Mouse (Mus musculus) lung, postnatal 0 days (tissue): ENCODE measurements at regions not wholly inside any gene's neighbourhood (a gene's known extent, or its start where the extent isn't known, plus 50 kb on each side); places are given as distances from the start of the nearest gene placed in this dataset.

Source experiments
- ATAC-seq: fragments of 200-750 bp; cut with Nextera tagmentation; 2 replicates; pipeline ENCODE4 v1.8.0; 2017; ENCODE audit warnings: moderate library complexity
- DNase-seq: peaks from one replicate; pipeline ENCODE4 v3.0.0-alpha.2; 2016; ENCODE audit warnings: low spot score
- H3K27ac ChIP-seq: fragments of 300-500 bp; sonication (generic); 2 replicates; pipeline ENCODE4 v1.5.1; 2014; ENCODE audit warnings: antibody characterized with exemption, mild to moderate bottlenecking, low read length, mixed read lengths
- H3K27me3 ChIP-seq: fragments of 300-500 bp; sonication (generic); replicated peaks from 2 replicates; pipeline ENCODE4 v1.6.1; 2014; ENCODE audit warnings: low read length, mixed read lengths; ENCODE audit not compliant: insufficient read depth
- H3K36me3 ChIP-seq: fragments of 300-500 bp; sonication (generic); 2 replicates; pipeline ENCODE4 v1.6.1; 2014; ENCODE audit warnings: low read length, mixed read lengths; ENCODE audit not compliant: insufficient read depth
- H3K4me1 ChIP-seq: fragments of 300-500 bp; sonication (generic); 2 replicates; pipeline ENCODE4 v1.6.1; 2014; ENCODE audit warnings: antibody characterized with exemption, low read depth, low read length, mixed read lengths; ENCODE audit not compliant: insufficient read depth
- H3K4me2 ChIP-seq: fragments of 300-500 bp; sonication (generic); replicated peaks from 2 replicates; pipeline ENCODE4 v1.6.1; 2014; ENCODE audit warnings: low read depth, mild to moderate bottlenecking, low read length, moderate library complexity, mixed read lengths
- H3K4me3 ChIP-seq: fragments of 300-500 bp; sonication (generic); 2 replicates; pipeline ENCODE4 v1.5.1; 2014; ENCODE audit warnings: low read depth, low read length
- H3K9ac ChIP-seq: fragments of 300-500 bp; sonication (generic); replicated peaks from 2 replicates; pipeline ENCODE4 v1.6.1; 2014; ENCODE audit warnings: low read depth, mild to moderate bottlenecking
- H3K9me3 ChIP-seq: fragments of 300-500 bp; sonication (generic); 2 replicates; pipeline ENCODE4 v1.6.1; 2016; ENCODE audit warnings: low read length, mixed read lengths
- CTCF ChIP-seq: IDR thresholded peaks from 2 replicates; pipeline ENCODE4 v1.5.1; 2016; ENCODE audit warnings: antibody characterized with exemption, mild to moderate bottlenecking
- EP300 ChIP-seq: IDR thresholded peaks from 2 replicates; pipeline ENCODE4 v1.6.1; 2016; ENCODE audit warnings: antibody characterized with exemption, mild to moderate bottlenecking, control low read depth
- WGBS: fragments of 180-500 bp; shearing (Covaris S2); extraction: QIAGEN DNeasy Blood & Tissue Kit; methylation state at CpG from one replicate; pipeline ENCODE4 v1.1.7; 2014; 5-methylcytosine and 5-hydroxymethylcytosine counted together

DNA sequence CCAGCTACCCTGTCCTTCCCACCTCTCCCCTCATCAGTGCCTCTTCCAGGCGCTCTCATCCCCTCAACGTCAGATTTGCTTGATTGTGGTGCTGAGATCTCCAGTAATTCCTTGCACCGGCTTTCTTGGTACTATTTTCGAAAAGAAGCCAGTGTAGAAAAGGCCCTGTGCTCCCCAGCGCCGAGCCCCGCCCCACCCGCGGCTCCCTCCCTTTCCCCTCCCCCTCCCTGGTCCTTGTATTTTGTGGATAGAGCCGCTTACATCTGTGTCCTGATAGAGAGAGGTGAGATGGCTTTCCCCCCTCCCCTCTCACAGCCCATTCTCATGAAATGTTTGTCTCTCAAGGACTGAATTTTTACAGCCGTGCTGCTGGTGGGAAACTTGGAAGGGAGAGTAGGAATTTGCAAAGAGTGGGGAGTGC is 273.2 kb upstream of the Zfp507 start:
- Histone ChIP-seq H3K36me3 (no peaks in the 10 kb centered on the region), H3K27ac (no peak overlapping the region), H3K4me2 (0 out of 2 replicates have a peak overlapping the region, but pooled peaks have one; percentile 17), H3K4me1 (no peaks in the 10 kb centered on the region; the same call in 1 of the 2 replicates), H3K27me3 (no peaks in the 10 kb centered on the region), H3K9me3 (no peaks in the 10 kb centered on the region), H3K4me3 (no peak overlapping the region), H3K9ac (no peak overlapping the region)
- ATAC-seq (no peak), DNase-seq (peak; percentile 21)
- WGBS, result 8% methylated on average over 11 of the region's 11 CpGs
- no peak for TF ChIP-seq CTCF

DNA sequence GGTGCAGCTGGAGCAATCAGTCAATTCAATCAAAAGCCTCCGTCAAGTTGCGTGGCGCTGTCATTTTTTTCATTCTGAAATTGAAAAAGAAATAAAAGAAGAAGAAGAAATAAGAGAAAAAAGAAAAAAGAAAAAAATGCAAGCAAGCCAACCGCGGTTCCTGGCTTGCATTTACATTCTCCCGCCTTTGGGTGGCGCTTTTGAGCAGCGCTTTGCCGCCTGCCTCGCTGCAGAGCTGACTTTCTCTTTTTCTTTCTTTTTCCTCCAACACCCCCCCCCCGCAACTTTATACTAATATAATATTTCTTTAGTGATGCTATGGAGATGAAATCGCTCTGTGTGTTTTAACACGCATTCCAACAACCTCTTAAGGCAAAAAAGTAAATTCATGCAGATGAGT is 269.0 kb upstream of the Zfp507 start:
- Histone ChIP-seq H3K4me2 (peak overlapping the region; percentile 52), H3K9ac (no peak overlapping the region), H3K27ac (no peak overlapping the region), H3K27me3 (no peaks in the 10 kb centered on the region), H3K9me3 (no peaks in the 10 kb centered on the region), H3K36me3 (no peaks in the 10 kb centered on the region), H3K4me1 (no peaks in the 10 kb centered on the region; the same call in 1 of the 2 replicates), H3K4me3 (peak overlapping the region; percentile 41)
- ATAC-seq (no peak), DNase-seq (peak; percentile 71)
- peak; percentile 83 for TF ChIP-seq CTCF
- no peak for TF ChIP-seq EP300
- WGBS, result 5% methylated on average over 13 of the region's 13 CpGs

DNA sequence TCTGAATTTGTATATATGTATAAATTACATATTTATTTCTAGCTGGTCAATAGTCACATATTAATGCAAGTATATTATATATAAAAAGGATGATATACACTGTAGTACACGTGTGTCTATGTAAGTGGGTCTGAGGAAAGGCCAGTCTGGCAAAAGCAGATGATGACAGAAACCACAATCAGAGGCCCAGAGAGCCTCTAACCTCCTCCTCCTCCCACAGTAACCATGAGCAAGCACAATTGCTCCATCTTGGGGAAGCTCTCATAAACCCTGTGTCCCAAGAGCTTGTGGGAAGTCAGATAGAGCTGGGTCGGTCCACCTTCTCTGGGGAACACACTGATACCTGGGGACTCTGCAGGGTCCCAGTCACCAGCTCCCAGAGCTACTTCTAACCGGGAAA is 263.9 kb upstream of the Zfp507 start:
- H3K4me2 ChIP-seq, result no peak overlapping the region
- no peak for ATAC-seq
- H3K9ac ChIP-seq, result no peak overlapping the region
- H3K36me3 ChIP-seq, result no peaks in the 10 kb centered on the region
- H3K9me3 ChIP-seq, result no peaks in the 10 kb centered on the region
- no peaks in the 10 kb centered on the region for H3K4me1 ChIP-seq
- TF ChIP-seq EP300 (no peak), CTCF (no peak)
- H3K4me3 ChIP-seq, result no peak overlapping the region
- 60% methylated on average over 3 of the region's 3 CpGs for WGBS
- DNase-seq, result no peak
- H3K27ac ChIP-seq, result no peak overlapping the region
- no peaks in the 10 kb centered on the region for H3K27me3 ChIP-seq

- TF ChIP-seq EP300, result no peak
- TF ChIP-seq CTCF, result no peak
- DNase-seq, result no peak
These were observed 258.9 kb upstream of the Zfp507 start for GRCm38 (mm10) chr7:36061679-36062078.

DNA sequence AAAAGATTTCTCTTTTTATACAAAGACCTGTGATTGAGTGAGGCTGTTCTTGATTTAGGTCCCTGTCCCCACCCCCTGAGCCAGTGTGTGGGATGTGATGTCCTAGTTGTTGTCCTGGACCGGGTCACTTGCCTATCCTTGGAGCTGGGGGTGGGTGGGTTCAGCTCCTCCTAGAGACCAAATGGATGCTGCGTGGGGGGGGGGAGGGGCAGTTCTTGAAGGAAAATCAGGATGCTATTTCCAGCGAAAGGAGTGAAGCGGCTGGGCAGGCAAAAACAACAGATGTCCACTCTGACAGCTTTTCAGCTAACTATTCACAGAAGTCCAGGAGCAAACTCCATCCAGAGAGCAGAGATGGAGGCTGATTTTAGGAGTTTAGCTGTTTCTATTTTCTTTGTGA is 257.6 kb upstream of the Zfp507 start:
- ATAC-seq (no peak), DNase-seq (no peak)
- Histone ChIP-seq H3K27me3 (no peaks in the 10 kb centered on the region), H3K9me3 (no peaks in the 10 kb centered on the region), H3K4me2 (no peak overlapping the region), H3K4me3 (no peak overlapping the region), H3K27ac (no peak overlapping the region), H3K36me3 (no peaks in the 10 kb centered on the region), H3K9ac (no peak overlapping the region), H3K4me1 (no peaks in the 10 kb centered on the region)
- WGBS, result 65% methylated on average over 4 of the region's 4 CpGs
- TF ChIP-seq CTCF (no peak), EP300 (no peak)

More at GRCm38 (mm10) chr7:36061679-36062078, 258.9 kb upstream of the Zfp507 start:
- ATAC-seq, result no peak
- Histone ChIP-seq H3K27ac (no peak overlapping the region), H3K4me1 (no peaks in the 10 kb centered on the region), H3K4me3 (no peak overlapping the region), H3K36me3 (no peaks in the 10 kb centered on the region), H3K4me2 (no peak overlapping the region), H3K9ac (no peak overlapping the region), H3K9me3 (no peaks in the 10 kb centered on the region), H3K27me3 (no peaks in the 10 kb centered on the region)
- 88% methylated on average over 4 of the region's 4 CpGs for WGBS

- WGBS, result 78% methylated on average over 8 of the region's 8 CpGs
- DNase-seq (no peak), ATAC-seq (no peak)
- Histone ChIP-seq H3K9me3 (no peaks in the 10 kb centered on the region), H3K27me3 (no peaks in the 10 kb centered on the region), H3K9ac (no peak overlapping the region), H3K4me1 (no peaks in the 10 kb centered on the region), H3K4me2 (no peak overlapping the region), H3K36me3 (no peaks in the 10 kb centered on the region), H3K4me3 (no peak overlapping the region), H3K27ac (no peak overlapping the region)
- TF ChIP-seq CTCF (no peak), EP300 (no peak)
These were observed 243.2 kb upstream of the Zfp507 start for GRCm38 (mm10) chr7:36046053-36046452.

GRCm38 (mm10) chr7:36031881-36032280 is 229.1 kb upstream of the Zfp507 start:
- H3K4me2 ChIP-seq, result no peak overlapping the region
- H3K9me3 ChIP-seq, result no peaks in the 10 kb centered on the region
- TF ChIP-seq EP300, result no peak
- ATAC-seq (no peak), DNase-seq (no peak)
- no peak overlapping the region for H3K27ac ChIP-seq
- WGBS, result 90% methylated on average over 3 of the region's 3 CpGs
- no peaks in the 10 kb centered on the region for H3K27me3 ChIP-seq
- no peak overlapping the region for H3K9ac ChIP-seq
- H3K36me3 ChIP-seq, result no peaks in the 10 kb centered on the region
- no peaks in the 10 kb centered on the region for H3K4me1 ChIP-seq
- H3K4me3 ChIP-seq, result no peak overlapping the region
